Mouse (Mus musculus): ENCODE results near the gene C87436.

Gene C87436

DNA sequence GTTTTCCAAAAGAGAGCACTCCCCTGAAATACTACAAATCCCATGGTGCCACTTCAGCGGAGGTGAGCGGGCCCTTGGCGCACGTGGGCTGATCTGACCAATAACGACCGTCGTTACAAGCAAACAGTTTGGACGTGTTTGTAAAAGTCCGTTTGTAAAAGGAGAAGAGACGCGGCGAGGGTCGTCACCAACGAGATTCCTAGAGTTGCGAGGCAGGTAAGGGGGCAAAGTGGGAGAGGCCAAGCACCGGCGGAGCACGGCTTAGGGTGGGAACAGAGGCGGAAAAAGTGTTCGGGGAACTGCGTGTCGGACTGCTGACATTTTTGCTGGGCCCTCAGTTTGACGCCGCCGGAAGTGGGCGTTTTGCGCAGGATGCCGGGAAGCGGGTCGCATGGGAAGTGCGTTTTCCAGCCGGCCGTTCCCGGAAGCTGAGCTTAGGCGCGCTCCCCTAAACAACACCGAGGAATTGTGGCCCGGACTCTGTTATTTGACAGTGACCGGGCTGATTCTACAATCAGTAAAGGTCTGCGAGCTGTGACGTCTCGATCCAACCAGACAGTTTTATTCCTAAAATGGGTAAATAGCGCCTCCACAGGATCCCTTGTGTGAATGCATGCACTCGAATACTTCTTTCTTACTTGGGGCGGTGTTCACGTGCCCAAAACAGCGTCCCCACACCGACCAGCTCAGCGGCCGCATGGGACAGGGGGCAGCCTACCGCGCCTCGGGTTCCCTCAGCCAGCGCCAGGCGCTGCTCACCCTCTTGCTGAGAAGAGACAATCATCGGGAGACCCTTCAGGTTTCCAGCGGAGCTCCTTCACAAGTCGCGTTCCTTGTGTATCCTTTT, at the start of gene C87436:
Gene C87436, plus strand, starts transcription at position 103 of the 847 bp plus-strand sequence.
- DNase-seq, result peak; percentile 96 to 97

DNA sequence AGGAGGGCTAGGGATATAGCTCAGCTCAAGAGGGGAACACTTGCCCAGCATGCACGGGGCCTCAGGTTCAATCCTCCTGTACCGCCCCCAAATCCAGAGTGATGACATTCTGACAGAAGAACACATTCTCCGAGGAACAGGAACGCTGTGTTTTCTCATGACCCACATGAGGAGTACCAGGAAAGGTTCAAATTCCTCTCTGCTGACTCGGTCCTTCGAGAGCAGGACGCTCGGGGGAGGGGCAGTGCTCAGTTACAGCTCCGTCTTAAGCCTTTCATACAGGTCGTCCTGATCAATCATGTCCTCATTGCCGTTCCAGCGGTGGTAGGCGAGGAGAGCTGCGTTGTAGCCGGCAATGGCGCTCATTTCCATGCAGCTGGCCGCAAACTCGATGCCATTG, 49.7 kb upstream of the C87436 start:
- DNase-seq, result peak; percentile 58 to 70

DNA sequence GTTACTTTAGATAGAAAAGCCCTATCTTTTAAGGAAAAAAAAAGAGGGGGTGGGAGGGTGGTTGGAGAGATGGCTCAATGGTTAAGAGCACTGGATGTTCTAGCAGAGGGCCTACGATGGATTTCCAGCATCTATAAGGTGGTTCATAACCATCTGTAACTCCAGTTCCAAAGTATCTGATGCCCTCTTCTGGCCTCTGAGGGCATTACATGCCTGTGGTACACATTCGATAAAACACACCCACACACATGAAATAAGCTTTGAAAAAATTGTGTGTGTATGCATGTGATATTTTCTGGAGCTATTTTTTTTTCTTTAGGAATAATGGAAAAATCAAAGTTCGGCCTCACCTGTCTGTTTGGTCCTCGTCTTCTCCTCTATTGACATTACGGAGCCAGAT, 46.8 kb upstream of the C87436 start:
- peak in 1 of 2 experiments; percentile 29 for DNase-seq

DNA sequence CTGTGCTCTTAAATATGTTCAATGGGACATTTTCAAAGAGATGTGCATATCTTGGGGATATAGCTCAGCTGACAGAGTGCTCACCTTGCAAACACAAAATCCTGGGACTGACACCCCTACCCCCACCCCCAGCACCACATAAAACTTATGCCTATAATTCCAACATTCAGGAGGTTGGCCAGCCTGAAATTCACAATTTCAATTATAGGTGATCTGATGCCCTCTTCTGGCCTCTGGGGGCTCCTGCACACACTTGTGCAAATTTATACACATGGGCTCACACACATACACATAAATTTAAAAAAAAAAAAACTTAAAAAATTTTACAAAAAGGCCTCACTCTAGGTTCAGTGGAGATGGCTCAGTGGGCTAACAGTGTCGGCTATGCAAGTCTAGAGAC, 45.0 kb upstream of the C87436 start:
- peak in 1 of 2 experiments; percentile 30 for DNase-seq

DNA sequence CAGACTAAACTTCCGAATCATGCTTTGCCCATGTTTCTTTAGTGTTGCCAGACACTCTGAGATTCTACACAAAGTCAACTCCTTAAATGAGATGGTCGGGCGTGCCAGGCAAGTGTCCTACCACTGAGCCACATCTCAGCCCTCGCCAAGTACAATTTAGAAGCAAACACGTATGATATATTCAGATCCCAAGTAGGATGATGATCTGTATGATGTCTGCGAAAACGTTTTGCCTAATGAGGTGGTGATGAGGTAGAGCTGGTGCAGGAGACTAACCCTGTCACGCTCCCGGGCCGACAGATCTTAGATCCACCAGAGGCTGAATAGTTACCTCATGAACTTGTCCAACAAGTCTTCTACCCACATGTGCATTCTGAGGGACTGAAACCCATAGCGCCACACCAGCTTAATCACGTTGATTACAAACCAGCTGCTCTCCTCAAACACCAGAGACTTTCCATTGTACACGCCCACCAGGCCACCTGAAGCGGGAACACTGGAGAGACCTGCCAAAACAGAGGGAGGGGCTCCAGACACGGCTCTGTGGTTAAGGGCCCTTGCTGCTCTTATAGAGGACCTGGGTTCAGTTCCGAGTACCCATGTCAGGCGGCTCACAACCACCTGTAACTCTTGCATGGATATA, 44.0 kb upstream of the C87436 start:
- no peak for DNase-seq

DNA sequence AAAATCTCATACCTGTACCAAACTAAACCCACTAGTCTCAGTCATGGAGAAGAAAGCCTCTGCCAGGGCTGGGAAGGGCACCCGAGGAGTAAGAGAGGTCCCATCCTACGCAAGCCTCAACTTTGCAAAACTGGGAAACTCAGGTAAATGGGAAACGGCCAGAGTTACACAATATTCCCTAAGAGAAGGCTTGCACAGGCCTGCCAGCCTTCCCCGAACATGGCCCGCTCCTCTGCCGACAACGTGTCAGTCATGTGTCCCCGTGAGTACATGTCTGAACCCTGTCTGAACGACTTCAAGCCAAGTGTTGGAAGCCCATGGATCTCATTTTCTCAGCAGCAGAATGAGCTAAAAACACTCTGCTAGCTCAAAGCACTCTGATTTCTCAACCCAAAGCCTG, 43.2 kb upstream of the C87436 start:
- DNase-seq, result no peak

DNA sequence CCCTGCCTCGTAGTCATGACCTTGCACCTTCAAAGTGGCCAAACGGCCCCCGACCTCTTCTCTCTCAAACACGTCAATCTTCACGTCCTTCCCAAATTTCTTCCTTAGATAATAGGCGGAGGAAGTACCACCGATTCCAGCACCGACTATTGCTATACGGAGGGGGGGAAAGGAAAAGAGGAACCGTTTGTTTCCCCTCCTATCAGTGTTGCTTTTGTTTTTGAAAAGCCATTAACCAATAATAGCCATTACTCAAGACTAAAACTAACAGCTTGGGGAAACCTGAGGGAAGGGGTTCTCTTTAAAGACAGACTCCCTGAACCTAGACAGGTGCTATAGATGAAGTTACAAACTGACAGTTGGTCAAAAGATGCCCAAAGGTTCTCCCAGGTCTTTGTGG, 42.2 kb upstream of the C87436 start:
- DNase-seq, result no peak

DNA sequence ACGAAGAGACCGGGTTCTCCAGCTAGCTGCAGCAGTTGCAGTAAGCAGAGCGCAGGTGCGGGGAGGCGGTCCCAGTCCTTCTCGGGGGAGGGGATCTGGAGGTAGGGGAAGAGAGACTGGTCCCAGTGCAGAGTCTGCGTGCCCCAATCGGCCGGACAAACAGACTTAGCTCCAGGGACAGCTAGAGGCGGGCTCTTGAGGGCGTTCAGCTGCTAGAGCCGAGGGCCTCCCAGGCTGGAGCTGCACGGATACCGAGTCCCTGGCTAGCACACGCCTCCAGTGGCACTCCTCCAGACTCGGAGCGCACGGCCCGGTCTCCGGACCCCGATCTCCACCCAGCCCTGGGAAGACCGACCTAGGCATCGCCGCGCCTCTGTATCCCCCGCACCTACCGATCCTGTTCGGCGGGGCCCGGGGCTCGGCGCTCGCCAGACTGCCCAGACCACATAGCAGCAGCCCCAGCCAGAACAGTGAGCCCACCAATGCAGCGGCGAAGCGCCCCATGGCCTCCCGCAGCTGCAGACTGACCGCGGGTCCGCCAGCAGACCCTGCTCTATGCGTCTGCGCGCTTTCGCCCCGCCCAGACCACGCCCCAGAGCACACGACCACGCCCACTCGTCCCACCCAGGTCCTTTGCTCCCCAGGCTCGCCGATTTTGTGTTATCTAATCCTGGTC, 41.5 kb upstream of the C87436 start, which contains the start of gene Pcyox1:
Gene Pcyox1, minus strand, starts transcription at position 574 of the 676 bp plus-strand sequence.
- DNase-seq, result peak; percentile 89 to 94

DNA sequence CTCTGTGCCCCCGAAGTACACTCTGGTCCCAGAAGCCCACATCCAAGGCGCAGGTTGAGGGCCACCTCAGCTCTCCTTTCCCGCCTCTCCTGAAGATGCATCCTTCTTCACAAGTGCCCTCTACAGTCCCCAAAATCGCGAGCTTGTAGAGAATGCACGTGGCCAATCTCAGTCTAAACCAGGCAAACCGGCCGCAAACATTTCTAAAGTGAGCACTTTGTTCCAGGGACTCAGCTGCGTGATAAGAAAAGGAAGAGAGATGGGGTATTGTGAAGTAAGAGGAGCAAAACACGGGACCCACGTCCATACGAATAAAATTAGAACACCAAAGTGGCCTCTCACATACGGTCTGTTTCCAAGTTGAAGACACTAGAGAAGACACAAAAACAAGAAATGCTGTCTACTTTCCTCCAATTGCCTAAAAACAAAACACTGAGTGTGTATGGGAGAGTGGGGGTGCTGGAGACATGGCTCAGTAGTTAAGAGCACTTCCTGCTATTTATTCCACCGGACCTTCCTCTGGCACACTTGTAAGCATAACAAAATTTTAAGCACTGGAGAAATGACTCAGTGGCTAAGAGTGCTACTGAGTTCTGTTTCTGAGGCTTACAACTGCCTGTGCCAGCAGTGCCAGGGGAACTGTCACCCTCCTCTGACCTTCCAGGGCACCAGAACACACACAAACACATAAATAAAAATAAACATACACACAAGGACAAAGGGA, 40.8 kb upstream of the C87436 start:
- DNase-seq, result no peak

DNA sequence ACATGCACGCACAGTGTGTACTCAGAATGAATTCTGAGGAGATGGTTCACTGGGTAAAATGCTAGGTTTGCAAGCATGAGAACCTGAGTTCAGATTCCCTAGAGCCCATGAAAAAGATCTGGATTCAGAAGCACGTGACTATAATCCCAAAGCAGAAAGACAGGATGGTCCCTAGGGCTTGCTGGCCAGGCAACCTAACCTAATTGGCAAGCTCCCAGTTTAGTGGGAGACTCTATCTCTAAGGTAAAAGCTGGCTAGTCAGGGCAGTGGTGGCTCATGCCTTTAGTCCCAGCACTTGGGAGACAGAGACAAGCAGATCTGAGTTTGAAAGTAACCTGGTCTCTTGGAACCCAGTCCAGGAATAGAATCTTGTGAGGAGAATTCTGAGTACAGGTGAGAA, 39.2 kb upstream of the C87436 start:
- DNase-seq, result no peak

DNA sequence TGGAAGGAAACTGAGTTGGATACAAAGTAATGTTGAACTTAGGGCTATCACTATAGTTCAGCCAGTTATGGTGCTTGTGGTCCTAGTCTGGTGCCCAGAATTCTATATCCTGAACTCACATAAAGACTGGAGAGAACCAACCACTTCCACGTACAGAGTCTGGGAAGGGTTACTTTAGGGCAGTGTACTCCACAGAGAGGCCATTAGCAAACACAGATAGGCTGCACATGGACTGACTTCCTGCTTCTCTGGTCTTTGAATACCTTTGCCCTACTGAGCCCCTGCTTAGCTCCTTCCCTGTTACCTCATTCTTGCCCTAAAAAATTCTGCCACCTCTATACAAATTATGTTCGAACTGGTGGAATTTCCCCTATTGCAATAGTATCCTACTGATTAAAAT, 38.2 kb upstream of the C87436 start:
- no peak for DNase-seq

DNA sequence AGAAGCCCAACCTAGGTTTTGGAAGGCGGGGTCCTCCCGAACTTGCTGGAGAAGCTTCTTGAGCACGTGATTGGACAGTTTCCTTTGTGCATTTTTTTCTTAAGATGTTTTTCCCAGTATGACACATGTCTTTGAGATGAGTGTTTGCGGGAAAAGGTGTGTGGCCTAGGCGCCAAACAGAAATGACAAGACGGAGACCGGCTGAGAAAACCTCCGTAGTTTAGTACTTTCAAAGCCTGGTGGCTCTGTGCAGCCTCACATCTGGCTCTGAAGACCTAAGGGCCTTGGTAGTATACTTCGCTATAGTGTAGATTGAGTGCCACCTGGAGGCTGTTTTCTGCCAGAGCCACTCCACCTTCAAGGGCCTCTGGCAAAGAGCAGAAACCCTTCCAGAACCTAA, 37.2 kb upstream of the C87436 start:
- peak; percentile 89 to 92 for DNase-seq

DNA sequence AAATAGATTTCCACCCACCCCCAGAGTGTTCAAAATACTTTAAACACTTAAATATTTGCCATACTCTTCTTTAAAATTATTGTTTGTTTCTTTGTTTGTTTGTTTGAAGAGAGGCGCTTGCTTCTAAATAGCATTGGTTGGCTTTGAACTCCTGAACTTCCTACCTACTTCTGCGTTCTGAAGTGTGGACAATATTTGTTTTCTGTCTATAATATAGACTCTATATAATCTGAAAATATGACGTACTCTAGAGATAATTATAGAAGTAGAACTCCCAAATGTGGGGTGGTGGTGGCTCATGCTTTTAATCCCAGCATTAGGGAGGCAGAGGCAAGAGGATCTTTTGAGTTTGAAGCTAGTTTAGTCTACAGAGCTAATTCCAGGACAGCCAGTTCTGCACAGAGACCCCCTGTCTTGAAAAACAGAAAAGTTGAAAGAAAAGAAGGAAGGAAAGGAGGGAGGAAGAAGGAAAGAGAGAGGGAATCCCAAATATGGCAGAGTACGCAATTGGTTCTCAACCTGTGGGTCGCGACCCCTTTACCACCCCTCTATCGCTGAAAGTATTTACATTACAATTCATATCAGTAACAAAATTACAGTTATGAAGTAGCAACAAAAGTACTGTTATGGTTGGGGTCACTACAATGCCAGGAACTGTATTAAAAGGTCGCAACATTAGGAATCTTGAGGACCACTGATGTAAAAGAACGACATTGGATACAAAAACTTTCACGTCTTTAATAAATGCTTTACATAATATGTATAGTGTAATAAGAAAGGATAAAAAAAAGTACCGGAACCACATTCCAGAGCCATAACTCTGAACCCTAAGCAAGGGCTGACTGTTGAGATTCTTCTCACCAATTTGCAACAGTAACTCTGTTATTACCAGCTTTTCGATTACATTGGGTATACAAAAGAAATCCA, 35.2 kb upstream of the C87436 start:
- DNase-seq, result no peak

DNA sequence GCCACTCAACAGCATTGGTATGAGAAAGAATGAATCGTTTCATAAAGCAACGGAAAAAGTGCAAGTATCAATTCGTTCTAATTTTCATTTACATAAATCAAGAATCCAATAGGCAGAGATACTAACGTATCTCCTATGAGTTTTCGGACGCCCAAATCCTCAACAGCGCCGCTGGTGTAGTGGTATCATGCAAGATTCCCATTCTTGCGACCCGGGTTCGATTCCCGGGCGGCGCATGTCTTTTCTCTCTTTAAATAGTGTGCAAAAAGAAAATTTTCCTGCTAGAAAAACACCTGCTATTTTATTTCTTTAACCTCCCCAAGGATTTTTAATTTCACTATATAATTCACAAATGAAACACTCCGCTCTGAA, 34.5 kb upstream of the C87436 start:
- peak; percentile 85 to 89 for DNase-seq

DNA sequence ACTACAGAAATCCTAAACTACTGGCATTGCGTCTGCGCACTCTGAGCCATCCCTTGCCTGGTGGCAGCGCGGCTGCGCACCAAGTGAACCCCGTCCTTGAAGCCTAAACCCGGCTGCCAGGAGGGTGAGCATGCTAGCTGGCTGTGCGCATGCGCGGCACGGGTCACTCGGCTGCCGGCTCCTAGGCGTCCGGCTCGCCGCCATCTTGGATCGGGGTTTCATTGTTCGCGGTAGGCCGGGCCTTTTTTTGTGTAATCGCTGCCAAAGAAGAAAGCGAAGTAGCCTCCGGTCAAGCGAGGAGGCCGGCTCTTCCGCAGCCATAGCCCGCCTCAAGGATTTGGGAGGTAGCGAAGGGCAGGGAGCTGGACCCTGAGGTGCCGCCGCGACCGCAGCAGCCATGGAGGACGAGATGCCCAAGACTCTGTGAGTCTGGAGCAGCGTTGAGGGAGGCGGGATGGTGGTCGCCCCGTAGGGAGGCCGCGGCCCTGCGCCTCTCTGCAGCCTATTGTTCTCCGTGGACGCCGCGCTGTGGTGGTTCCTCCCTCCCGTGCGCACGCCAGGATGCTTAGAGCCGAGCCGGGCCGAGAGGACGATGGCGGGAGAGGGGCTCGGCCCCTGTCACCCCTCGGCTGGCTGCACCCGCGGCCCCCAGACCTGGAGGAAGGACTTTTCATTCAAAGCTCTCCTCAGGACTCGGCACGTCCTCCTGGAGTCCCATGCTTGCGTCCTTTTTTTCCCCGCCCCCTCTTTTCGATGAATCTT, 33.9 kb upstream of the C87436 start, which contains the start of gene Tia1:
Gene Tia1, plus strand, starts transcription at position 120 of the 762 bp plus-strand sequence.
- peak; percentile 97 to 98 for DNase-seq

DNA sequence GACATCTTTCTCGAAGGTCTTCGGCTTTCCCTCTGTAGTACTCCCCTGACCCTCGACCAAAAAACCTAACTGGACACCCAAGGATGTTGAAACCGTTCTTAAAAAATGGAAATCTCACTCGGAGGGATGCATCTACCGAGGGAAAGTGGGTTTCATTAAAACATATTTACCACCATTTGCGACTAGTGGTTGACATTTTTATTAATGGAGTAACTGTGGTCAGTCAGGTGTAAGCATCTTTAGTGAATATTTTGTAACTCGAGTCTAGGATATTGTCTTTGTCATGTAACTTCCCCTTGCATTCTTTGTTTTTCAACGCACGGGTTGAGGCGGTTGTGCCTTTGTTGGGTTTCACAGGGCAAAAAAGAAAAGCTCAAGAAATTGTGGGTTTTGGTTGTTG, 33.2 kb upstream of the C87436 start:
- no peak for DNase-seq

DNA sequence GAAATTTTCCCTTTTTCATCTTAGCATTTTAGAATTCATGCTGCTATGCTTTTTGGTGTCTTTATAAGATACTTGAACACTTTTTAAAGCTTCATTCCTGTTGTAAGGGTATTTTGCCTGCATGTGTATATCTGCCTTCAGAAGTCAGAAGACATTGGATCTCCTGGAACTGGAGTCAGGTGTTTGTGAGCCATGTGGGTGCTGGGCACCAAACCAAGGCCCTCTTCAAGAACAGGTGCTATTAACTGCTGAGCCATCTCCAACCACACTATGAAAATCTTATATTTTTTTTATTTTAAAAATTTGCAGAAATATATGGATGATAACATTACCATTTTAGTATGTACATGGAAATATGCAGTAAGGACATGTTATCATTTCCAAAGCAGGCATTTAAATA, 31.9 kb upstream of the C87436 start:
- DNase-seq, result no peak

DNA sequence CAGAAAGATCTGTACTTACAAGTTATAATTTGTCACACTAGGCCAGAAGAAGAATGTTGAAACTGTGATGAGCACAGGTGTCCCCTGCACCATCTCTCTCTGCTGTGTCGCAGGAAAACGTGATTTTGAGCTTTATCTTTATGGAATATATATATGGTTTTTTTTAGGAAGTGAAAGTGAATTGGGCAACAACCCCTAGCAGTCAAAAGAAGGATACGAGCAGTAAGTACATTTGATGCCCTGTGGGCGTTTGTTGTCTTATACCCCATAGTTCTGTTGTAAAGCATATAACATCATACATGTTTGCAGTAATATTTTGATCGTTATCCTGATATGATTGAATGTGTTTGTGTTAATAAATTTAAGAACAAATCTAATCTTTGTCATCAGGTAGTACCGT, 19.5 kb upstream of the C87436 start:
- no peak for DNase-seq

DNA sequence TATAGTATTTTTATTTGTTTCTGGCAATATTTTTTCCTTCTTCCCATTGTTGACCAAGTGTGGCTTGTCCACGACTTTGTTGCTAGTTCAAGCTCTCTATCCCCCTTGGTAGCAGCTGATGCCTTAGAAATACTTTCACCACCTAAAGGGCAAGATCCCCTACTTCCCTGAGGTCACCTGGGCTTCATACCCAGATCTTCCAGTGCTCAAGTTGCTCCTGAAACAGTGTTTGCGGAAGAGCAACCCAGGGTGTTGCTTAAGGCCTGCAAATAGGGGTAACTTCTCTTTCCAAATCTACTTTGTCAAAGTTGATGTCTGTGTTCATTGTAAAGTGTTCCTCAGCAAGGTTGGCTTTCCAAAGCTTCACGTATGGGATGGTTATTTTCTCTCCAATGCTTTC, 18.9 kb upstream of the C87436 start:
- DNase-seq, result no peak

DNA sequence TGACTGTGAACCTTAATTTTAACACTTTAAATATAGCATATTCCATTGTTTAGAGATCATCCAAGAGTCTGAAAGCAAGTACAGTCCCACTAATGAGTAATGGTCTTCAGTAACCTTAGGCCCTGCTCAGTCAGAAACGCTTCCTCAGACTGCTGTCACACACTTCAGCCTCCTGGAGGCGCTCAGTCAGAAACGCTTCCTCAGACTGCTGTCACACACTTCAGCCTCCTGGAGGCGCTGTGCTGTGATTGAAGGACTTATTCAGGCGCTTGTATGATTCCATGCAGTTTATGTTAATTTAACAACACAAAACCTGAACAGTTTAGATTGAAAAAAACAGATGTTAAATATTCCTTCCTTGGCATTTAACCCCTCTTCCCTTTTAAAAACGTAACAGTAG, 17.7 kb upstream of the C87436 start:
- DNase-seq, result no peak

DNA sequence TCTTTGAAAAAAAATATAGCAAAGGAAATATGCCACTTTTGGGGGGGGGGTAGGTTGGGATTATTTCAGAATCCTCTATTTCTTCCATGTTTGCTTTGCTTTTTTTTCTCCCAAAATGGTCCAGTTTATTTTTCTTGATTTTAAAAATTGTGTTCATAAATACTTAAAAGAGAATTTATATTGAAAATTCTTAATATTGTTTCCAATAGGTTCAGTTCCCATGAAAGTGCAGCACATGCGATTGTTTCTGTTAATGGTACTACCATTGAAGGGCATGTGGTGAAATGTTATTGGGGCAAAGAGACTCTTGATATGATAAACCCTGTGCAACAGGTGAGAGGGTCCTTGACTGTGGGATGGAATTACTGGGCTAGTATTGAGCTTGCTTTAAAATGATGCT, 11.8 kb upstream of the C87436 start, which contains the start of gene Gm44790:
Gene Gm44790, plus strand, starts transcription at position 301 of the 400 bp plus-strand sequence.
- no peak for DNase-seq
